Mouse (Mus musculus) bone marrow, adult 2 months (tissue): ENCODE data around the gene Slc41a2.

Experiments
- CTCF ChIP-seq: fragments of 200-500 bp; IDR thresholded peaks from 2 replicates; pipeline ENCODE4 v1.5.1; 2011; ENCODE audit warnings: low read length, control low read depth; ENCODE audit not compliant: control insufficient read depth, insufficient read depth
- POLR2A ChIP-seq: fragments of 200-500 bp; IDR thresholded peaks from 2 replicates; pipeline ENCODE4 v1.6.1; 2011; ENCODE audit warnings: low read depth, mild to moderate bottlenecking, control low read depth, low read length, borderline replicate concordance; ENCODE audit not compliant: control insufficient read depth

DNA sequence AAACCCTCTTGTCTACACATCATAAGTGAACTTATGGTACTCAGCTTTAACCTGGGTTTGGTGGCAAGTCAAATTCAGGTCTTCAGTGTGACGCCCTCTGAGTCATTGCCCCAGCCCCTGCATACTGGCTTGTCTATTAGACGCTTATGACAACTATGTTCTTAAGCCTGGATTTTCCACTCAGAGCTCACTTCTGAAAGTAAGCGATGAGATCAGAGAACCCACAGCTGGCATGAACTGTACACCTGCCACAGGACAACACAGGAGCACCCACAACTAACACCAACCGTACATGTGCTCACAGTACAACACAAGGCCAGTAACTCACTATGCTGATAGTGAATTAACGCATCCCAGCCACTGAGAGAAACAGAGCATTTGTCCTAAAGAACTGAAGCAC is 71.4 kb downstream of the Slc41a2 start:
- TF ChIP-seq CTCF (no peak), POLR2A (no peak)
